Mouse (Mus musculus): ENCODE results near the gene Abcg1. TPM values are rescaled to one million over a fixed set of nuclear protein-coding genes. Genes with fewer than 3 reads are reported as not detected.

Abcg1 gene
- total RNA-seq, 2 experiments from 2014 or later: 54.2 to 60.3 TPM

DNA sequence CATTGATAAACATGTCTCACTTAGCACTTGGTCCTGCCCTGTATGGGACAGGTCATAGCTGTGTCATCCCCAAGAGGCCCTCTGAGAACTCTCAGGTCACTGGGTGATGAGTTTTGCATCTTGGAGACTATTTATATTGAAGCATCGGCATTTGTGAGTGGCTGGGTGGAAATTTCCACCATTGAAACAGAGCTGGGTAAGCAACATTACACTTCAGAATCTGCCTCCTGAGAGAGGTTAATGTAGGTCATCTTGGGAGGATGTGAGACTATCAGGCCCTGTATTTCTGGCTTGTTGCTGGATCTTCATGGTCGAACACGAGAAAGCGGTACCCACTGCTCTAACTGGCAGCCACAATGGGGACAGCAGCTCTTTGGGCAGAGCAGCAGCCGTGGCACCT, 18.0 kb downstream of the Abcg1 start:
- no peak for DNase-seq (ENCODE audit: extremely low spot score in 1 of 2, low spot score in 1 of 2)

DNA sequence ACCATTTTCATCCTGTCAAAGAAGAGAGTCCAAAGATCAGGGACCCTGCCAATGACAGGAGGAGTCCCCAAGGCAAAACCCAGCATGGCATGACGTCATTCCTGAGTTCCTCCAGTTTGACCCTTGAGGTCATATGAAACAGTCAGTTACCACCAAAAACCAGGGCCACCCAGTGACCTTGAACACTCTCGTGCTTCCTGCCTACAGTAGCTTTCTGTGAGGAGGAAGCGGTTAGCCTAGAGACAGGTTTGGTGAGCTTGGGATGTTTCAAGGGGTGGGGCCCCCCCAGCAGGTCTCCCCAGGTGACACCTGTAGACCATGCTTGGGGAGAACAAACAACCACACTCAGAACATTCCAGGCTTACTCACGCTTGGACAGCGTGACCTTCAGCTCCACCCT, 20.1 kb downstream of the Abcg1 start:
- DNase-seq (ENCODE audit: extremely low spot score in 1 of 2, low spot score in 1 of 2): no peak

DNA sequence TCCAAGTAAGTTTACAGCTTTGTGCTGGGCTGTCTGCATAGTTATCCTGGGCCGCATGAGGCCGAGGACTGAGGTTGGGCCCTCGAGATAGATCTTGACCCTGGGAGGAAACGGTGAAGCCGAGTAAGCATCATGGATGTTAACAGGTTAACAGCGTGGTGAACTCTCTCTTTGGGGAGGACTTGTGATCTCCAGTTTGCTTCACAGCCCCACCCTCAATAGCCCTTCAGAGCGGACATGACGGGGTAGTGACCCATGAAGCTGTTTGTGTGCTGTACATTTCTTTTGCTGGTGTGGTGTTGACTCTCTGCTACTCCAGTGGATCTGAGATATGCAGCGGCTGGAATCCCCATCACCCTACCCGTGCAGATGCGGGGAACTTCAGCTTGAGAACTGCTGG, 21.1 kb downstream of the Abcg1 start:
- no peak for DNase-seq (ENCODE audit: extremely low spot score in 1 of 2, low spot score in 1 of 2)

DNA sequence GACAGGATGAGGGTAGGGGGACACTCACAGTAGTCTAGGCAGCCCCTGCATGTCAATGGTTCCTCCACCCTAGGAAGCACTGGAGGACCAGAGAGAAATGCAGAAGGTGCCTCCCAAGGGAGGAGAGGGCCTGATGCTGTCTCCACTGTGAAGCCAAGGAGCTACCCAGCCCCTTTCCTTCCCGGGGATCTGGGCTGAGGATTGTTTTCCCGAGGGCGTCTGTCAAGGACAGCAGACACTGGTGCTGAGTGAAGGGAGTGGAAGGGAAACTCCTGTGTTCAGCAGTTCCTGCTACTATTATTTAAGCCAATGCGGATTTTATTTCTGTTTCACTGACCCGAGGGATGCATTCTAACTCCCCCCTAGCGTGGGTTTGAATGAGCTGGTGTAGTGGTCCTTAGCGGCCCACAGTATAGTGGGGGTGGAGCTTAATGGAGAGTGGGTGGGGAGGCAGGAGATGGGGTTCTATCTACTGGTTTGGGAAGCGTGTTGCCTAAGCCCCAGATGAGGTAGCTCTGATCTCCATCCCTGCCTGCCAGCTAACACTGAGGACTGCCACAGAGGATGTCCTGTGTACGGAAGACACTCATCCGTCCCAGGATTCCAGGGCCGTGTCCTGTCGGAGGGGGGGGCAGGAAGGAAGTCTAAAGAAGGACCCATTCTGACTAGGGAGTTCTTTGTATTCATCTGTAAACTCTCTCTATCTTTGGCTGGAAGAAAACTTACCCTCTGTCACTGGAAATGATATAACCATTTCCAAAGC, 21.8 kb downstream of the Abcg1 start:
- no peak for DNase-seq (ENCODE audit: extremely low spot score in 1 of 2, low spot score in 1 of 2)

DNA sequence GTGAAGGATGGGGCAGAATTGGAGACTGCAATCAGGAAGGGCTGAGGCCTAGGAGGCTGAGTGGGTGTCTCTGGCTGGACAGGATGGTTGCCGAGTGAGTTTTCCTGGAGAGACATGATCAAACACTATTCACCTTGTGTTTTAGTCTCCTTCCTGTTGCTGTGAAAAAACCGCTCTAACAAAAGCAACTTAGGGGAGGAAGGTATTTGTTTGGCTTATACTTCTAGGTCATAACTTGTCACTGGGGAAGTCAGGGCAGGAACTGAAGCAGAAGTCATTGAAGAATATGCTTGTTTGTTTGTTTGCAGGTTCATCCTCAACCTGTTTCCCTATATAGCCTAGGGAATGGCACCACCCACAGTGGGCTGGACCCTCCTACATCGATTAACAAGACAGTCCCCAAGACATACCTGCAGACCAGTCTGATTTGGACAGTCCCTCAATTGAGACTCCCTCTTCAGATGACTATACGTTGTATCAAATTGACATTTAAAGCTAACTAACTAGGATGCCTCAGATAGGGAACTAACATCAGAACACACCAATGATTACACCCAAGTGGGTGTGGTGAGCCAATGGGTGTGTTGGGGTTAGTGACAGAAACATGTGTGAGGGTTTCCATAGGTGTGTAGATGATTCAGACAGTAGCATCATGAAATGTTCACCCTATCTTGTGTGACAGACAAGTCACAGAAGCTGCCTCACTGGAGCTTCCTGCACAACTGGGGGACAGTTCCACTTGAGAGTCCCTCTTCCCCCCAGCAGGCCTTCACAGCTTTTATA, 25.0 kb downstream of the Abcg1 start:
- no peak for DNase-seq (ENCODE audit: extremely low spot score in 1 of 2, low spot score in 1 of 2)

DNA sequence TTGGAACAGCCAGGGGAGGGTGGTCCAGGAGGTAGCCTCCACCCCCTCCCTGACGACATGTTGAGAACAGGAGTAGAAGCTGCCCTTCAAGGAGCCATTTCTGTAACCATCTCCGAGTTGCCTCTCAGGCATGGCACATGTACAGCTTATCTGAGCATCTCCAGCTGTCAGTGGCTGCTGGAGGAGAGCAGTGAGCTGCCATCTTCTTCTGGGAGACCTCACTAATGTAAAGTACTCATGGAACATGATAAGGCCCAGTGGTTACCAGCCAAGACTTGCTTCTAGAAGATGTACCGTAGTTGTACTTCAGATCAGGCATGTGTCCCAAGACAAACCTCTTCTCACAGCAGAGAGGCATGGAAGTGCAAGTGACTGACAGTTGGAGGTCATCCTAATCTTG, 28.0 kb downstream of the Abcg1 start:
- DNase-seq (ENCODE audit: extremely low spot score in 1 of 2, low spot score in 1 of 2): no peak

DNA sequence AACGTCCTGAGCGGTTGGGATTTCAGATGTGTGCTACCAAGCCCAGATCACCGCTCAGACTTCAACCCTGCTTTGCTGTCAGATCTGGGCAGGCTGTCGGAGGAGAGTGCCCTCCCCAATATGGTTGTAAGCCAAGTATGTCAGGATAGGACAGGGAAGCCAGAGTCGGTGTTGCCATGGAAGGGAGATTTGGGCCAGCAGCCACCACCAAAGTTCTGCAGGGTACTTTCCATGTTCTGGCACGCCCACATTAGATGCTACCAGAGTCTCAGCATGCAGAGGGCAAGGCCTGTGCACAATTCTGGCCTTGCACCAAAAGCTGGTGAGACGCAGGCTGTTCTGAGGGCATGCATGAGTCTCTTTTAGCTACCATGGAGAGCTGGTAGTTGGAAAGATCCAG, 28.7 kb downstream of the Abcg1 start:
- DNase-seq (ENCODE audit: extremely low spot score in 1 of 2, low spot score in 1 of 2): no peak

DNA sequence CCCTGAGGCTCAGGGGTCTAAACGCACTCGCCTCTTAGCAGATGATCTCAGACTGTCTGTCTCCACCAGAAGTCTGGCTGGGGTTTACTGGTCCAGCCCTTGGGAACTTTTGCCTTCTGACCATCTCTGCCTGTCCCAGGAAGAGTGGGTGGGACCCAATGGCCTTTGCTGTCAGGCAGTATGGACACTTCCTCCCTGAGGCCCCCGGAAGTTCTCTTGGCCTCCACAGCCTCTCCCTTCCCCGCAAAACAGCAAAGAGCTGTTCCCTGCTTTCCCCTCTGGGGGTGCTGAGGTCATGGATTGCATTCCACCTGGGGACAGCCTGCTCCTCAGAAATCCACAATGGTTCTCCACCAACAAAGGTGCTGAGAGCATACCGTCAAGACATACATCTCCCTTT, 31.2 kb downstream of the Abcg1 start:
- DNase-seq (ENCODE audit: extremely low spot score in 1 of 2, low spot score in 1 of 2): no peak

DNA sequence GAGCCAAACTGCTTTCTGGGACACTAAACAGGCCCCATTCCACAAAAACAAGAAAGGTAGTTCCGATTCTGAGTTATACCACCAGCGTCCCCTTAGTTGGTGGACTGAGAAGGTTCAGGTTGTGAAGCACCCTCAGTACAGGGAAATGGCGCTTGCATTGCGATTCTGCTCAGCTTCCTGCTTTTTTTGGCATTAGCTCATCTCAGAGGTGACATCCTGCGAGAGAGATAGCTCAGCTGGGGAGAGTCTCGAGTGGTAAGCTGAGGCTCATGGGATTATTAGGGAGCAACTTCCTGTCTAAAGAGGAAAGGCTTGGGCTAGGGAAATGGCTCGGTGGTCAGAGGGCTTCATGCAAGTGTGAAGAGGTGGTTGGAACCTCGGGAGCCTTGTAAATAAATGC, 32.4 kb downstream of the Abcg1 start:
- no peak for DNase-seq (ENCODE audit: extremely low spot score in 1 of 2, low spot score in 1 of 2)

DNA sequence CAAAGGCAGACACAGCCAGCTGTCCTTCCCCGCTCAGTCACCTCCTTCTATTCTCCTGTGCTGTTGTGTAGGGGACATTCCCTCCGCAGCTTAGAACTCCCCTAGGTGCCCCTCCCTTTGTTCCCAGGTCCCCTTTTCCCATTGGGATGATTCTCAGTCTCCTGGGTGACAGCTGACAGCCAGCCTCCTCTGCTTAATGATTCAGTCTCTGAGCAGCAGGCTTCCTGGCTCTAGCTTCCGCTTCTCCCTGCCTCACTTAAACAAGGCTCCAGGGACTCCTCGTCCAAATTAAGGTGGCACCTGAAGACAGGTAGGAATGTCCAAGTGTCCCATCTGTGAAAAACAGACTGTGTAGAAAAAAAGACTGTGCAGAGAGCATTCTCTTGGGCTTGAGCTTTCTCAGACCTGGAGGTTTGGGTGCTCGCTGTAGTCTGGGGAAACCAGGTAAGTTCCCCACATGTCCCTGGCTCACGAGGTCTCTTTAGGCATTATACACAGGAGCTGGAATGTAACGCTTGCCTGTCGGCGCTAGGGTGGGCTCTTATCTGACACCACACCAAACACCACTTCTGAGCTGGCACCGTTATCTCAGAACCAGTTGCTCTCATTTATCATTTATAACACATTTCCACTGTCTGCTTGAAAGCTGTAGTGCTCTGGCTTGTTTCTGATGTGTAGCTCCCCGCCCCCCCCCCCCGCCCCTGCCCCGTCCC, 33.7 kb downstream of the Abcg1 start:
- DNase-seq (ENCODE audit: extremely low spot score in 1 of 2, low spot score in 1 of 2): no peak

DNA sequence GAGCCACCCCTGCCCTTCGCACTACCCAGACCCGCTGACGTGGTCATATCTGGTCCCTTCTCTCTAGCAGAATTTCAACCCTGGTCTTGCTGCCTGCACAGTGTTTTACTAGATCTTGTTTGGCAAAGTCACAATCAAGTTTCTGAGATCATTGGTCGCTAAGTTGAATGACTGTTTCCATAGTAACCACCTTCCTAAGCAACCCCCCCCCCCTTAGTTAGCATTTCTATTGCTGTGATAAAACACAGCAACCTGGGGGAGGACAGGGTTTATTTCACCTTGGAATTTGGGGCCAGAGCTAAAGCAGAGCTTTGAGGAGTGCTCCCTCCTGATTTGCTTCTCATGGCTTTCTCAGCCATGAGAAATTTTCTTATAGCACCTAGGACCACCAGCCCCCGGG, 37.3 kb downstream of the Abcg1 start:
- no peak for DNase-seq (ENCODE audit: extremely low spot score in 1 of 2, low spot score in 1 of 2)

DNA sequence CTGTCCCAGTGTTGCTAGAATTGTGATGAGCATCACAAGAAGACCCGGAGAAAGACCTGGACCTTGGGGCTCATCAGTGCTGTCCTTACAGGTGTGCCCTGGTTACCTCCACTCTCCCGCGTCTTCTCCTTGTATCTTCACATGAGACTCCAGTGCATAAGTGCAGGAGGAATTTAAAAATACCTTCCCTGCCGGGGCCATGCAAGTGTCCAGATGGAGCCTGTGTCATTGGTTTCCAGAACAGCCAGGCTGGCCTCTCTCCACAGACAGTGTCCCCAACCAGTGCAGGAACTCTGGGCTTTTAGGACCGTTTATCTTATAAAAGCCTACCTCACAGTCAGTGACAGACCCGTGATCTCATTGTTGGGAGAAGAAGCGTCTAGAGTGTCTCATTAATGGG, 38.1 kb downstream of the Abcg1 start:
- no peak for DNase-seq (ENCODE audit: extremely low spot score in 1 of 2, low spot score in 1 of 2)

DNA sequence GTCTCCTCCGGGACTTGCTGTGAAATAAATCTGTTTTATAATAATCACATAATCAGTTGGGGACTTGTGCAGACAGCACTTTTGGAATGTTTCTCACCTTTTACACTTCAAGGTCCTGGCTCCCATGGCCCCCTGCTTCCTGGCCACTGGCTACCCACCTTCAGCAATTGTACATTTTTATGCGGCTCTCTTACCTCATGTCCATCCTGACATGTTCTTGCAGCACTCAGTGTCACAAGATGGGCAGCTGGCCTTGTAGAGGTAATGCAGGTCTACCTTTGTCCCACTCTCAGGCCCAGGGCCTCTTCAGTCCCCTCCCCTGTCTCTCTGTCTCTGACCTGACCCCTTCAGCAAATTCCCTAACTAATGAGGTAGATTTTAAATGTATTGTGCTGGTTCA, 39.4 kb downstream of the Abcg1 start:
- DNase-seq (ENCODE audit: extremely low spot score in 1 of 2, low spot score in 1 of 2): no peak

DNA sequence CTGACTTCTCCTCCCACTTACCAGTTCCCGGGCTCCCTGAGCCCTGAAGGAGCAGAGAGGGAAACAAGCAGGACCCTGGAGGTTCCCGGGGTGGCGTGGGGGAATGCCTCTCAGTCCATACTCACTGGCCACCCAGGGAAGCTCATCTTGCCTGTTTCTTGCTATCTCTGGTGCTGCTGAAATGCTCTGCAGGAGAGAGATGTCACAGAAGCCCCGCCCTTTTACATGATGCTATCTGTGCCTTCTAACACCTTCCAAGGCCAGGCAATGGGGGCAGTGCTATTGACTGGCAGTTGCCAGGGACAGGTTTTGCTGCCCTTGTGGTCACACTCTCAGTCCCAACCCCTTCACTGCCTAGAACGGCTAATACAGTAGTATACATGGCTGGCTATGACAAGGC, 41.3 kb downstream of the Abcg1 start:
- no peak for DNase-seq (ENCODE audit: extremely low spot score in 1 of 2, low spot score in 1 of 2)

DNA sequence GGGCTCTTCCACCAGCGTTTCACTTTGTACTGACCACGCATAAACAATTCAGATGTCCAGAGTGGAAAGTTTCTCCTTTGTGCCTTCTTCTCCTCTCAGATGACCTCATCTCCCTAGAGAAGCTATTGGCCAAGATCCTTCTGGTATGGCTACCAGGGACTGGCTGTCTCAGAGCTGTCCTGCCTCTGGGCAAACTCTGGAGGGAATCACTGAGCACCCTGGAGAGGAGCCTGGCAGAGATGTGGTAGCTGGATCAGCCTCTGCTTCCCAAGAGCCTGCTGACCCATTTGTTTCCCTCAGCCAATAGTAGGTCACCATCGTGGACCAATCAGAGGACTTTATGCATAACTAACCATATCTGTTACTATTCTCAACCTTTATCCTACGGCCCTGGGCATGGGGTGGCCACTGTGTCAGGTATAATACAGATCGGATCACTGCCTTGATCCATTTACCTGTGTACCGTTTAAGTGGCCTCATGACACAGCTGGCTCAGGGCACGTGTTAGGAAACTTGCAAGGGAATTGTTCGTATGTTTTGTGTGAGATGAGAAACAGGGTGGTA, 45.6 kb downstream of the Abcg1 start:
- DNase-seq (ENCODE audit: extremely low spot score in 1 of 2, low spot score in 1 of 2): no peak

DNA sequence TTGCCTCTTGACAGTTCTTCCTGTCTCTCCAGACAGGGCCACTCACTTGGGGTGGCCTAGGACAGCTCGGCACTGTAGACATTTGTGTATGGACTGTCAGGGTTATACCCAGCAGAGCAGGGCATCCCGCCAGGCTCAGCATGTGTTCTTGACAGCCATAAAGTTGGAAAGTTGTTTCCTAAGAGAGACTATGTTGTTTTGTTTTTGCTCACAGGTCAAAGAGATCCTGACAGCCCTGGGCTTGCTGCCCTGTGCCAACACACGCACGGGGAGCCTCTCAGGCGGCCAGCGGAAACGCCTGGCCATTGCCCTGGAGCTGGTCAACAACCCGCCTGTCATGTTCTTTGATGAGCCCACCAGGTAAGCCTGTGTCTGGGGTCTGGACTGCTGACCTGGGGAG, 46.3 kb downstream of the Abcg1 start:
- no peak for DNase-seq (ENCODE audit: extremely low spot score in 1 of 2, low spot score in 1 of 2)

DNA sequence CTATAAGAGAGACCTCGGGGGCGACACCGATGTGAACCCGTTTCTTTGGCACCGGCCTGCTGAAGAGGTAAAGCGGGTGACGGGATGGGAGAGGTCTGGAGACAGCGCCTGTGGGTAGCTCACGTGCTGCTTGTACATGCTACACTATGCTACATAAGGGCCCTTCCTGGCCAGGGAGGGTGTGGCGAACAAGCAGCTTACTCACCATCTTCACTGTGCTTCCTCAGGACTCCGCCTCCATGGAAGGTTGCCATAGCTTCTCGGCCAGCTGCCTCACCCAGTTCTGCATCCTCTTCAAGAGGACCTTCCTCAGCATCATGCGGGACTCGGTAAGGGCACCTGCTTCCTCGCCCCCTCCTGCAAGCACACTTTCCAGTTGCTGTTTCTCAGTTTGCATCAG, 50.9 kb downstream of the Abcg1 start:
- DNase-seq (ENCODE audit: extremely low spot score in 1 of 2, low spot score in 1 of 2): no peak

DNA sequence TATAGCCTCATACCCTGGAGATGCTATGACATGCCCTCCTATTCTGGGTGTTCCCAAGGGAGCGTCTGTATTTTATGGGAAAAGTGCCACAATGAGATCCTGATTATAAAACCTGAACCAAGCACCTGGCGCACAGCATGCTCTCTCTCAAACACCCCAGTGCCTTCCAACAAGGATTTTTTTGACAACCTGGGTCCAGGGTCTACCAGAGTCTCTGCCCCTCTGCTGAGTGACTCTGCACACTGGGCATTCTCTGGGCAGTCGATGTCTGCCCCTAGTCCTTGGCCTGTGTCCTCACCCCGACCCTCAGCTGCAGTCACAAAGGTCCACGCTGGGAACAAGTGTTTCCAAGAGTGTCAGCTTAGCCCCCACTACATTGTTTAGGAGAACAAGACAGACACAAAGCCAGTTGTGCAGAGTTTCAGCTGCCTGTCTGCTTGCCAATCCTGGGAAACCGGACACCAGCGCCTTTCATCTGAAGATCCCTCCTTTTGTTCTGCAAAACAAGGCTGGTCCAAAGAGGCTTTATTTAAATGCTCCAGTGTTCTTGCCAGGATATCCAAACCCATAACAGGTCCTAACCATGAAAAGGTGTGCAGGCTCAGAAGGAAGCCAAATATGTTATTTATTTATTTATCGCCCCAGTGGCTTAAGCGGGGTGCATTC, 55.8 kb downstream of the Abcg1 start:
- no peak for DNase-seq (ENCODE audit: extremely low spot score in 1 of 2, low spot score in 1 of 2)

DNA sequence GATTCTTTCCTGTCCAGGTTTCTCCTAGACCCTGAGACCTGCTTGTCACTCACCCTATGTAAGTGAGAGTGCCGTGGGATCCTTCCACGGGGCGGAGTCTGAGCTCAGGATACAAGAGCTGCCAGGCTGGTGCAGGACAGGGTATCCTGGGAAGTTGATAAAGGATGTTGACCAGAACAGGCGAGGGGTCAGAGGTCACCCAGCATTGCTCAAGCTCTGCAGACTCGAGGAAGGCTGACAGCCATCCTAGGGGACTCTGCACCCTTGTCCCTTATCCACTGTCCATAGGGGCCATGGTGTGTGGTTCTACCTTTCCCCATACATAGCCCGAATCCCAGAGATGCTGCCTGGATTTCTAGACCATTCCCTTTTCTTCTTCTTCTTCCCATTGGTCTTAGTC, 58.6 kb downstream of the Abcg1 start:
- no peak for DNase-seq (ENCODE audit: extremely low spot score in 1 of 2, low spot score in 1 of 2)

DNA sequence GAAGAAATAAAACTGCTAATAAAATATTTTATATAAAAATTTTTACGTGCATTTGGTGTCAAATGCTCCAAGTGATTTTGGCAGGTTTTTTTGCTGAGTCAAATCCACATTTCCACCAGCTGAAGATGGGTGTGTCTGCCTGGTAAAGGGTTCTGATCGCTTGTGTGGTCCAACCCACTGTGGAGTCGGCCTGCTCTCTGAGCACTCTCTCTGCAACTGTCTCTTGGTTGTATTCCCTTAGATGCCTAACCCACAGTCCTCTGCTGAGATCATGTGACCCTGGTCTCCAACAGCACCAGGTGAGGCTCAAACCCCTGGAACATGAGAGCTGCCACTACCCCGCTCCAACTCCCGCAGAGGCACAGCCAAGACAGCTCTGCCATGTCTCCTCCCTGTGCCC, 60.5 kb downstream of the Abcg1 start:
- DNase-seq (ENCODE audit: extremely low spot score in 1 of 2, low spot score in 1 of 2): no peak

DNA sequence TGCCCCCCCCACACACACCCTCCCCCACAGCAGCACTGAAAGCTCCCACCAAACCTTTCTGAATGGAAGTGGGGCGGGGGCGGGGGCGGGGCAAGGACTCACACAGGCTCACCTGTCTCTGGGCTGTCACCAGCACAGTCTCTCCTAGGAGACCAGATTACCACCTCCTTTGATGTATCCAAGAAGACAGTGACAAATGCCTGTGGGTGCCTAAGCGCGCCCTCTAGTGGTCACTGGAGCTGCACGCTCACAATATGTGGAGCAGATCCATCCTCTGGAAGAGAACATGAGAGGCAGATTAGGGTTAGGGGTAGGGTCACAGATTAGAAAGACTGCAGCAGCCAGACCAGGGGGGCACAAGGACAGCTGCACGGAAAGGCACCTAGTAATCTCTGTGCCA, 62.0 kb downstream of the Abcg1 start:
- DNase-seq (ENCODE audit: extremely low spot score in 1 of 2, low spot score in 1 of 2): peak; percentile 74 to 94
